Mouse (Mus musculus) embryonic facial prominence, embryonic 12.5 days (tissue): ENCODE results near the gene Banf2. TPM values are rescaled to one million over a fixed set of nuclear protein-coding genes. Genes with fewer than 3 reads are reported as not detected.

Experiments
- ATAC-seq: fragments of 200-750 bp; cut with Nextera tagmentation; 2 replicates; pipeline ENCODE4 v1.8.0; 2017; ENCODE audit not compliant: insufficient number of reproducible peaks, insufficient read depth, low FRiP score, low TSS enrichment
- H3K27ac ChIP-seq: fragments of 300-500 bp; sonication (generic); 2 replicates; pipeline ENCODE4 v1.5.1; 2016; ENCODE audit warnings: mild to moderate bottlenecking
- H3K27me3 ChIP-seq: fragments of 300-500 bp; sonication (generic); 2 replicates; pipeline ENCODE4 v1.6.1; 2016; ENCODE audit warnings: mild to moderate bottlenecking, moderate library complexity
- H3K36me3 ChIP-seq: fragments of 300-500 bp; sonication (generic); 2 replicates; pipeline ENCODE4 v1.6.1; 2016; ENCODE audit warnings: mild to moderate bottlenecking
- H3K4me1 ChIP-seq: fragments of 300-500 bp; sonication (generic); 2 replicates; pipeline ENCODE4 v1.6.1; 2016
- H3K4me2 ChIP-seq: fragments of 300-500 bp; sonication (generic); replicated peaks from 2 replicates; pipeline ENCODE4 v1.6.1; 2016; ENCODE audit warnings: mild to moderate bottlenecking, moderate library complexity
- H3K4me3 ChIP-seq: fragments of 300-500 bp; sonication (generic); 2 replicates; pipeline ENCODE4 v1.5.1; 2016; ENCODE audit warnings: mild to moderate bottlenecking
- H3K9ac ChIP-seq: fragments of 300-500 bp; sonication (generic); 2 replicates; pipeline ENCODE4 v1.6.1; 2016; ENCODE audit warnings: mild to moderate bottlenecking, moderate library complexity
- H3K9me3 ChIP-seq: fragments of 300-500 bp; sonication (generic); 2 replicates; pipeline ENCODE4 v1.6.1; 2016; ENCODE audit warnings: mild to moderate bottlenecking, moderate library complexity
- WGBS: fragments of 180-500 bp; shearing (Covaris S2); methylation state at CpG from one replicate; pipeline ENCODE4 v1.1.7; 2016; 5-methylcytosine and 5-hydroxymethylcytosine counted together
- polyA plus RNA-seq: library from polyadenylated mRNA; unstranded; fragments of >200 nt; fragmentation: Nextera tagmentation; extraction: Ambion mirVana; gene quantifications from 2 replicates; pipeline ENCODE4 v1.2.1, GENCODE M21; 2016

Gene Banf2
- polyA plus RNA-seq, 1 experiment from 2014 or later: not detected

DNA sequence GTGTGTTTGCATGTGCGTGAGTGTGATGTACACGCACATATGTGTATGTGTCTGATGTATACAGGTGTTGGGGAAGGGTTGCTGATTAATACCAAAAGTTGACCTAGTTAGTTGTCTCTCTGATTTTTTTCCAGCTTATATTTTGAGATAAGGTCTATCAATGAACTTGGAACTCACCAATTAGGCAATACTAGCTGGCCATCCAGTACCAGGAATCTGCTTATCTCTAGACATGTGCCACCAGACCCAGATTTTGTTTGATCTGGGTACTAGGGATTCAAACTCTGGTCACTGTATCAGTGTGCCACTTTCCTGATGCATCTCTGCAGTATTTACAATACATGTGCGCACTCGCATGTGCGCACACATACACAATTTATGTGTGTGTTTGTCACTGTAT, 41.2 kb downstream of the Banf2 start:
- no peaks in the 10 kb centered on the region for H3K36me3 ChIP-seq
- peaks cover 6% of the 10 kb centered on the region; the same call in 1 of the 2 replicates for H3K4me1 ChIP-seq
- no peak overlapping the region for H3K4me3 ChIP-seq
- ATAC-seq: no peak
- H3K27me3 ChIP-seq: no peaks in the 10 kb centered on the region
- 96% methylated on average over 5 of the region's 5 CpGs for WGBS
- H3K9me3 ChIP-seq: no peaks in the 10 kb centered on the region
- no peak overlapping the region for H3K27ac ChIP-seq
- no peak overlapping the region for H3K9ac ChIP-seq
- H3K4me2 ChIP-seq: no peak overlapping the region

GRCm38 (mm10) chr2:144076625-144077024, 43.8 kb downstream of the Banf2 start:
- no peaks in the 10 kb centered on the region for H3K9me3 ChIP-seq
- no peaks in the 10 kb centered on the region for H3K36me3 ChIP-seq
- 73% methylated on average over 2 of the region's 2 CpGs for WGBS
- H3K4me1 ChIP-seq: no peaks in the 10 kb centered on the region
- ATAC-seq: no peak
- H3K27ac ChIP-seq: no peak overlapping the region
- no peaks in the 10 kb centered on the region for H3K27me3 ChIP-seq
- H3K9ac ChIP-seq: no peak overlapping the region
- H3K4me3 ChIP-seq: no peak overlapping the region
- H3K4me2 ChIP-seq: no peak overlapping the region

- Histone ChIP-seq H3K9ac (no peak overlapping the region), H3K4me2 (no peak overlapping the region), H3K27ac (no peak overlapping the region), H3K27me3 (no peaks in the 10 kb centered on the region), H3K4me1 (no peaks in the 10 kb centered on the region), H3K9me3 (no peaks in the 10 kb centered on the region), H3K36me3 (no peaks in the 10 kb centered on the region), H3K4me3 (no peak overlapping the region)
- ATAC-seq: no peak
- 85% methylated on average over 3 of the region's 3 CpGs for WGBS
Observed at GRCm38 (mm10) chr2:144078897-144079296, 46.0 kb downstream of the Banf2 start.

DNA sequence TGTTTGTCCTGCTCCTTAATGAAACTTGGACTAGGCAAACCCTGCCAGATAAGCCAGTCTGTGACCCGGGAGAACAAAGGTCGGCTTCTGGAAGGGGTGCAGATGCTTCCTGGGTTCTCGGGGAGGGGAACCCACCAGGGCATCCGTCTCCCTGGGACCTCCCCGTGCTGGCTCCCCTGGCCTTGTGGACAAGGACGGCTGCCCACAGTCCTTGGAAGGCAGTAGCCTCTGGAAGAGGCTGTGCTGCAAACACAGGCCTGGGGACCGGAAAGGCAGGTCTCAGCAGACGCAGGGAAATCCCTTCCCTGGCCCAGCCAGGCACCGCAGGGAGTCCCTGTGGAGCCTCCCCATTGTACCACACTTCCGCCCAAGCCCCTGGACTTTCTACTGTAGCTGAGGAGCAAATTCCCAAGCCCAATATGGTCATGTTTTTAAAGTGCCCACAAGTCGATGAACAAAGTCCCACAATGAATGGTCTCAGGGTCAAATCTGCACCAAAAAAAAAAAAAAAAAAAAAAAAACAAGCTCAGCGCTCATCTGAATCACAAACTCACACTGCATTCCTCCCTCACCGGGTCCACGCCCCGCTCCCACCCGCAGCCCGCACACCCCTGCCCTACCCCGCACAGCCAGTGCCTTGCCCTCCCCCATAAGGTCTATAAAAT, 53.5 kb downstream of the Banf2 start:
- Histone ChIP-seq H3K4me3 (no peak overlapping the region), H3K4me2 (no peak overlapping the region), H3K9ac (no peak overlapping the region), H3K9me3 (no peaks in the 10 kb centered on the region), H3K27ac (peak overlapping the region; percentile 37; the same call in 1 of the 2 replicates), H3K27me3 (no peaks in the 10 kb centered on the region), H3K36me3 (no peaks in the 10 kb centered on the region), H3K4me1 (peaks cover 16% of the 10 kb centered on the region)
- no peak for ATAC-seq
- WGBS: 24% methylated on average over 18 of the region's 18 CpGs

DNA sequence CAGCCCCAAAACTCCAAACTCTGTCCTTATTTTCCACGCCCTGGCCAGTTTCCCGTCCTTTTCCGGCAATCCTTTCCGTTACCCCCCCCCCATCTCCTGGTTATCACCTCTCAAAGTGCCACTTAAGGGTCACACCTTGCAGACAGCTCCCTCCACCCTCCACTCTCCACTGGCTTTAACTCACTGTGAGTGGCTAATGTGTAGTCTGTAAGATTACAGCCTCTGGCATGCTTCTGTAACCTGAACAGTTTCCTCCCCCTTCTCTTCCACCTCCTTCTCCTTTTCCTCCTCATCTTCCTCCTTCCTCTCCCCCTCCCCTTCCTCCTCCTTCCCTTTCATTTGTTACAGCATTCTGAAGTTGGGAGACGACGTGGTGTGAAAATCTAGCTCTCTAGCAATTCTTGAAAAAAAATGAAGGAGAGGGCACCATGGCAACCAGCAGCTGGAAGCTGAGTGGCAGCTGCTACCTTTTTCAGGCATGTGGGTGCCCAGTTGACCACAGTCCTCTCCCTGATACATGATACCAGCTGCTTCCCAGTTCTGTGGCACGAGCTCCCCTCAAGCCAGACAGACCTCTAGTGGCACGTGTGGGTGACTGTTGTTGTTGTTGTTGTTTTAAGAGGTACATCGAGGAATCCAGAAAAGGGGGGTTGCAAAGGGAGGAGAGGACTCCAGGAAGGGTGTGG, 55.2 kb downstream of the Banf2 start:
- WGBS: 36% methylated on average over 9 of the region's 9 CpGs
- no peak for ATAC-seq
- no peak overlapping the region for H3K27ac ChIP-seq
- H3K4me2 ChIP-seq: no peak overlapping the region
- H3K36me3 ChIP-seq: no peaks in the 10 kb centered on the region
- H3K9ac ChIP-seq: no peak overlapping the region
- H3K4me3 ChIP-seq: no peak overlapping the region
- no peaks in the 10 kb centered on the region for H3K27me3 ChIP-seq
- H3K9me3 ChIP-seq: no peaks in the 10 kb centered on the region
- H3K4me1 ChIP-seq: peaks cover 16% of the 10 kb centered on the region

- H3K9me3 ChIP-seq: no peaks in the 10 kb centered on the region
- 75% methylated on average over 4 of the region's 4 CpGs for WGBS
Observed at GRCm38 (mm10) chr2:144092767-144093166, 59.9 kb downstream of the Banf2 start.

GRCm38 (mm10) chr2:144094721-144095120, 61.9 kb downstream of the Banf2 start:
- Histone ChIP-seq H3K27me3 (no peaks in the 10 kb centered on the region), H3K4me2 (no peak overlapping the region), H3K9me3 (no peaks in the 10 kb centered on the region), H3K9ac (no peak overlapping the region), H3K36me3 (no peaks in the 10 kb centered on the region), H3K27ac (no peak overlapping the region), H3K4me1 (peaks cover 5% of the 10 kb centered on the region), H3K4me3 (no peak overlapping the region)
- WGBS: 27% methylated on average over 1 of the region's 1 CpGs
- ATAC-seq: no peak

More at GRCm38 (mm10) chr2:144092767-144093166, 59.9 kb downstream of the Banf2 start:
- Histone ChIP-seq H3K27me3 (no peaks in the 10 kb centered on the region), H3K4me2 (no peak overlapping the region), H3K9ac (no peak overlapping the region), H3K4me1 (peaks cover 12% of the 10 kb centered on the region), H3K36me3 (no peaks in the 10 kb centered on the region), H3K4me3 (no peak overlapping the region), H3K27ac (no peak overlapping the region)
- ATAC-seq: no peak

GRCm38 (mm10) chr2:144101463-144101961, 68.7 kb downstream of the Banf2 start:
- Histone ChIP-seq H3K4me2 (no peak overlapping the region), H3K4me3 (no peak overlapping the region), H3K4me1 (peaks cover 9% of the 10 kb centered on the region), H3K27ac (no peak overlapping the region), H3K36me3 (no peaks in the 10 kb centered on the region), H3K9me3 (no peaks in the 10 kb centered on the region), H3K9ac (no peak overlapping the region), H3K27me3 (no peaks in the 10 kb centered on the region)
- ATAC-seq: 0 out of 2 replicates have a peak, but pooled peaks have one; percentile 37
- WGBS: 36% methylated on average over 13 of the region's 13 CpGs

- H3K9ac ChIP-seq: no peak overlapping the region
- H3K27me3 ChIP-seq: no peaks in the 10 kb centered on the region
- H3K4me3 ChIP-seq: no peak overlapping the region
- H3K36me3 ChIP-seq: no peaks in the 10 kb centered on the region
- H3K27ac ChIP-seq: no peak overlapping the region
- no peak for ATAC-seq
- 0 out of 2 replicates have a peak, but pooled peaks cover 6% of the 10 kb centered on the region for H3K4me1 ChIP-seq
- WGBS: 88% methylated on average over 5 of the region's 5 CpGs
- no peaks in the 10 kb centered on the region for H3K9me3 ChIP-seq
- no peak overlapping the region for H3K4me2 ChIP-seq
Observed at GRCm38 (mm10) chr2:144107374-144107773, 74.5 kb downstream of the Banf2 start.

DNA sequence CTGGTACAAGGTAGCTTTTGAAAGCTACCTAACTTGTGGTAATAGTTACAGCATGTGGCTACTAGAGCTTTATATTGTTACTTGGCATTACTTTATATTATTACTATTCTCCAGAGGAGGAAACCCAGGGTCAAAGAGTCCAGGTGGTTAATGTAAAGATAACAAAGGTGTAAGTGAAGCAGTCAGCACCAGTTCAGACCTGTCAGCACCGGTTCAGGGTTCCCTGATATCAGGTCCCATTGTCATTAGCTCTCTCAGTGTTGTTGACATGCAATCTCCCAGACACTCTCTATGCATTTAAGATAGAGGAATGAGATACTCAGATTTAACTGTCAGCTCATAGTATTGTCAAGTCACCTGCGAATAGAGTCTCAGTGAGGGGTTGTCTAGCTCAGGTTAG, 75.0 kb downstream of the Banf2 start:
- Histone ChIP-seq H3K36me3 (no peaks in the 10 kb centered on the region), H3K9ac (no peak overlapping the region), H3K27ac (no peak overlapping the region), H3K4me1 (0 out of 2 replicates have a peak, but pooled peaks cover 6% of the 10 kb centered on the region), H3K4me3 (no peak overlapping the region), H3K4me2 (no peak overlapping the region), H3K9me3 (no peaks in the 10 kb centered on the region), H3K27me3 (no peaks in the 10 kb centered on the region)
- no peak for ATAC-seq
- WGBS: 69% methylated on average over 2 of the region's 2 CpGs

- H3K4me3 ChIP-seq: no peak overlapping the region
- H3K4me1 ChIP-seq: 0 out of 2 replicates have a peak, but pooled peaks cover 6% of the 10 kb centered on the region
- 82% methylated on average over 3 of the region's 3 CpGs for WGBS
- H3K27me3 ChIP-seq: no peaks in the 10 kb centered on the region
- no peaks in the 10 kb centered on the region for H3K9me3 ChIP-seq
- no peaks in the 10 kb centered on the region for H3K36me3 ChIP-seq
- no peak for ATAC-seq
- no peak overlapping the region for H3K4me2 ChIP-seq
- no peak overlapping the region for H3K27ac ChIP-seq
- no peak overlapping the region for H3K9ac ChIP-seq
Observed at GRCm38 (mm10) chr2:144108376-144108775, 75.5 kb downstream of the Banf2 start.

- no peak for ATAC-seq
- 0 out of 2 replicates have a peak, but pooled peaks cover 6% of the 10 kb centered on the region for H3K4me1 ChIP-seq
- H3K27me3 ChIP-seq: no peaks in the 10 kb centered on the region
- H3K4me2 ChIP-seq: no peak overlapping the region
- H3K9ac ChIP-seq: no peak overlapping the region
- H3K9me3 ChIP-seq: no peaks in the 10 kb centered on the region
- H3K4me3 ChIP-seq: no peak overlapping the region
- 62% methylated on average over 7 of the region's 7 CpGs for WGBS
- no peaks in the 10 kb centered on the region for H3K36me3 ChIP-seq
- no peak overlapping the region for H3K27ac ChIP-seq
Observed at GRCm38 (mm10) chr2:144111966-144112365, 79.1 kb downstream of the Banf2 start.
